Mouse (Mus musculus) layer of hippocampus, adult 18-20 months (tissue): Measurements from ENCODE around the gene Ptpdc1. TPM values are rescaled to one million over a fixed set of nuclear protein-coding genes. Genes with fewer than 3 reads are reported as not detected.

Source experiments
- DNase-seq, 2 experiments: peaks; one replicate each; pipeline ENCODE4 v3.0.0; 2022; ENCODE audit warnings: low spot score in 2 of 2
- total RNA-seq, 2 experiments: library from RNA; stranded (reverse); gene quantifications; 2 replicates each; pipeline ENCODE4 v1.2.3; 2021

Ptpdc1 gene
- total RNA-seq, 2 experiments from 2014 or later: 45.5 to 48.1 TPM

DNA sequence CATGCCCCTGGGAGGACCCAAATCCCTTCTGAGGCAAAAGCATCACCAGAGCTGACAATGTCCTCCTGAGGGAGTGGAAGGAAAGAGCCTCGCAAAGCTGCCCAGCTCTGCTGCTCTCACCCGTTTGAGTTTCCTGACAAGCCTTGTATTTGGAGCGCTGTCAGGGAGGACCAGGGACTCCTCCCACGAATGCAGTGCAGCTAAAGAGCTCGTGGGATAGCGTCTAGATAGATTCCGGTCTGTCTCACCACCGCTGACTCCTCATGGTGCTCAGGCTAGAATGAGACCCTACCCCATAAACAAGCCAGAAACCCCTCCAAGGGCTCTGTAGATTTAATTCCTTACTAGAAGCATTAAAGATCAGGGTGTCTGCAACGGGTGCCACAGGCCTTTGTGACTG, 32.3 kb upstream of the Ptpdc1 start:
- no peak for DNase-seq

DNA sequence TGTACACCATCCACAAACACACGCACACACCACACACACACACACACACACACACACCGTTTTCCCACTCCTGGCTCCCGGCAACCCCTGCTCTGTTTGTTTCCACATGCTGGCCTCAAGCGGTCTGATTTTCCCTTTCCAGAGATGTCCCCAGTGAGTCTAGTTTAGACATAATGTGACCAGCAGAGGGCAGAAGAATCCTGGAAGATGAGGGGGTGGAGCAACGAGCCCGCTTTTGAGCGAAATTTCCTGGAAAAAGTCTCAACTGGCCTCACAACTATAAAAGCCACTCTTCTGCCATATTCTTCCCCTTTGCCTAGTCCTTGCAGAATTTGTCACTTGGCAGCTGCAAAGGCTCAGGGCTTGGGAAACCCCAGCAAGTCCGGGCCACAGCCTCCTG, 30.2 kb upstream of the Ptpdc1 start:
- DNase-seq: peak; percentile 23 to 71

DNA sequence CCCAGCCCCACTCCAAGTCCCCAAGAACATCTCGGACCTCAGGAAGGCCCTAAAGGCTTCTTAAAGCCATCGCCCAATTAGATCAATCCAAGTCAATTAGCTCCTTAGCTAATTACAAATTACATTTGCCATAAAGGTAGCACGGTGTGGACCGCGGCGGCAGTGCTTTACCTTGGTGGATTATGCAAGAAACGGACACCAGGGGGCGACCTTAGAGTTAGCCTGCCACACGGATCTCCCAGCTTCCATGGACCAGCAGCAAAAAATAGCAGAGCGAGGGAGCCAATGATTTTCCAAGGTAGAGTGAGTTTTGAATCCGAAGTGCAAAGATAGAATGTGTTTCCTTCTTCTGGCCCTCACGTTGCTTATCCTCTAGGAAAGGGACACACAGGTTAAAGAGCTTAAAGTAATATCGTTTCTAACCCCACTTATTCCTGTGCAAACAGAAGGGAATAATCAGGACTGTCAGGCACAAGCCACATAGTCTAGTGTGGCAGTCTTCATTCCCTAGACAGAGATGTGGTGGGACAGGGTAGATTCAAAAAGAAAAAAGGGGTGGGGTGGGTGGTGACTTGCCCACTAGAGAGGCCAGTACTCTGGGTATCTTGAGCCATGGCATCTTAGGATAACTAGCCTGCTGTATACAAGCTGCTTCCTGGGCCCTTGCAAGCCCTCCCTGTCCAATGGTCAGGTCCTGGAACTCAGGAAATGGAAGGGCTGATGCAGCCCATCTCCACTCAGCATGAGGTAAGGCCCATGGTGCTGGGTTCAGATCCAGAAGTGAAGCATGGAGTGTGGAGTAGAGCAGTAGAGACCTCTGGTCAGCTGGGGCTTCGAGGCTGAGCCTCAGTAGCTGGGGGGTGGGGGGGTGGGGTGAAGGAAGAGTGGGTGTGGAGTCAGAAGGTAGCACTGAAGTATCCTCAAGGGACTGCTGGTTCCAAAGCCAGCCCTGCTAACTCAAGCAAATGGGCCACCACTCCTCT, 28.6 kb upstream of the Ptpdc1 start:
- DNase-seq: peak; percentile 40 to 76

DNA sequence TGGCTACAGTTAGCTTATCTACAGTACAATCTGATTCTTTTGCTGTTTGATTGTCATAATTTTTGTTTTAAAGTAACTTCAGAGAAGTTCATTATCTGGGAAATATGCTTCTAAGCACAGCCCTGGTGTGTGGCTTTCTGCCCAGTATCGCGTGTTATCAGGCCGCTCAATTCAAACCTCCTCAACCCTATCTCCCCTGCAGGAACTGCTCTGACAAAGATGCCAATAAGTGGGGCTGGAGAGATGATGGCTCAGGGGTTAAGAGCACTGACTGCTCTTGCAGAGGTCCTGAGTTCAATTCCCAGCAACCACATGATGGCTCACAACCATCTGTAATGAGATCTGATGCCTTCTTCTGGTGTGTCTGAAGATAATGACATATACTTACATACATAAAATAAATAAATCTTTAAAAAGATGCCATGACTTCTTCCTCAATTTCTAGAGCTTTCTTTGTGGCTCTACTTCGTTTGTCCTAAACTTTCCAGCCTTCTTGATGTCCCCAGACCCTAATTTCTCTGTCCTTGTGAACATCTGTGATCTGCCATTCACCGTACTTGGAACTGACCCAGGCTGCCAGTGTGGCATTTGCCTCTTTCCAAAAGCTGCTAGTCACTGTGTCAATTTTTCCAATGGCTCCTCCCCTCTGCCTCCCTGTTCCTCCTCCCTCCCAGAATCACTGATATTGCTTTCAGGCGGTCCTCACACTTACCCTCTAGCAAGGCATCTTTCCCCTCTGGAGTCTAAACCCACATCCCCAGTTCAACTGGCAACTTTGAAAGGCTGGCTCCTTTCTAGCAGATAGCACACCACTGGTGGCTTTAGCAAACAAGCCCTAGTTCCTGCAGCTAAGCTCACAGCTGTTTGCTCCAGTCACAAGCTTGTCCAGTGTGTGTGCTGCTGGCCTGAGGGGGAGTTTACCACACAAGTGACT, 25.9 kb upstream of the Ptpdc1 start:
- no peak for DNase-seq

GRCm38 (mm10) chr13:48650615-48651014, 25.2 kb upstream of the Ptpdc1 start:
- no peak for DNase-seq

- DNase-seq: no peak
These were observed 21.2 kb upstream of the Ptpdc1 start for GRCm38 (mm10) chr13:48646696-48647095.

DNA sequence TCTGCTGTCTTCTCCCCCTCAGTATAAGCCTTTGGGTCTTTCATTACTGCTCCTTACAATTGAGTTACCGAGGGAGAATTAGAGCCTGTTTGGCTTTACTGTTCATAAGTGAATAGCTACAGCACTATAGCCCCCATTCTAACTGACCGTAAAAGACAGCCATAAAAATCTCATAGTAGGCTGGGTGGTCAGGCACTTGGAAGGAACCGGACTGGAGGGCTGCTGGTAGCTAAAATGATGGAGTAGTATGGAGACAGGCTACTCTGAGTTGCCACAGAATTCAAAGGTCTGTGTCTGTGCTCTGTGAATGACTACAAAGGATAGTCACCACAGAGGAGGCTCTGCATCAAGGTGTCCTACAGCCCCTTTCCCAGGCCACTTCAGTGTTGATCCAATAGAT, 18.5 kb upstream of the Ptpdc1 start:
- no peak for DNase-seq

DNA sequence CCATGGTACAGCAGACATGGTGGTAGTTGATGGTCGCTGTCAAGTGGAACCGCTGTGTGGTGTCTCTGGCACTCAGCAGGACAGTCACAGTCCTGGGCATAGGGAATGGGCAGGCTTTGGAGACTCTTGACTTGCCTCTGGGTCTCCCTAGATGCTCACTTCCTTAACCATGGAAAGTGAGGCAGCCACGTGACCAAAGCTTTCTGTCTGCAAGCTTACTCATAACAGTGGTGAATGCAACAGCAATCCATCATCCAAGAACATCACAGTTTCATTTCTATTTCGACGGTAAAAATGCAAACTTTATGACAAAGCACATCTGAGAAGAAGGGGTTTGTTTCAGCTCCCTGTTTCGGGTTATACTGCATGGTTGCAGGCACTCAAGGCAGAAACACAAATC, 17.6 kb upstream of the Ptpdc1 start:
- DNase-seq: no peak

DNA sequence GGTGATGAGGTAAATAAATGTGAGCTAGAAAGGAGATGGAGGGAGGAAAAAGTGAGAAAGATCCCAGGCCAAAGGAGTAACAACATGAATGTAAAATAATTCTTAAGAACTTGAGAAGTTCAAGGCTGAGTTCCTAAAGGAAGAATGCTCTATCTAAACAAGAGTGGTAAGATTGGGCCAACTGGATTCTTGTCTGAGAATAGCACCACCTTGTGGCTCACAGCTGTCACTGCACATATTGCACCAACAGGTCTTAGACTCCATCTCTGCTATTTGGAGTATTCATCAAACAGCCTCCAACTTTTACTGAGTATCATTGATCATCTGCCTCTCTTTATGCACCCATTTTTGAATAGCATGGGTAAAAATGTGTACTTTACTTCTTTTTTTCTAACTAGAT, 14.1 kb upstream of the Ptpdc1 start:
- DNase-seq: peak; percentile 35 to 80

DNA sequence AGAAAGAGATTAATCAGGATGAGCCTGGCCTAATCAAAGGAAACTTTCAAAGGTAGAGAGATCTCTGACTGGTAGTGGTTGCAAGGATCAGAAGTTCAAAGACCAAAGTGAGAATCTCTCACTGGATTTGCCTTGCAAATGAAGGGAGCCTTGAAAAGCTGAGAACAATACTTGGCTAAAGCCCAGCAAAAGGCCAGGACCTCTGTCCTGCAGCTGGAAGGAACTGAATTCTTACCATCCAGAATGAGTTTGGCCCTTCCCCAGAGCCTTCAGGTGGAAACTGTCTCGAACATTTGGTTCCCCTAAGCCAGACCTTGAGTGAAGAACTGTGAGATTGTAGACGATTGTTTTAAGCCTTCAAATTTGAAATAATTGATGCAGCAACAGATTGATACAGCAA, 12.2 kb upstream of the Ptpdc1 start:
- no peak for DNase-seq

- peak in 1 of 2 experiments; percentile 19 for DNase-seq
These were observed 6.2 kb upstream of the Ptpdc1 start for GRCm38 (mm10) chr13:48631691-48632090.

DNA sequence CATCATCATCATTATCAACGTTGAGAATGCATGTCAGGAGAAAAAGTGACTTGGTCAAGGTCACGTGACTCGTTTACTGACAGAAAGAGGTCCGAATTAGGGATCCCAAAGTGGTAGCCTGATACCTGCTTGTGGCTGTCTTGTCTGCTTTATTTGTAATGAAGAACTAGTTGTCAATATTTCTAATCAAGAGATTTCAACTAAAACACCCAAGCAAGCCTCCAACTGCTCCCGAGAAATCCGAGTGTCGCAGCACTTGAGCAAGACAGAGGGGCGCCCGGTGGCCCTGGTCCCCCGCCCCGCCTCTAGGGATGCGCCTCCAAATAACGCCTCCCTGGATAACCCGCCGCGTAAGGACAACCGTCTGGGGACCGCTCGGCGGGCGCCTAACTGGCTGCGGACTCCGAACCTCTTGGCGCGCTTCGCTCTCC, 481 bp downstream of the Ptpdc1 start:
- no peak for DNase-seq

GRCm38 (mm10) chr13:48618890-48619289, 6.6 kb downstream of the Ptpdc1 start:
- no peak for DNase-seq

DNA sequence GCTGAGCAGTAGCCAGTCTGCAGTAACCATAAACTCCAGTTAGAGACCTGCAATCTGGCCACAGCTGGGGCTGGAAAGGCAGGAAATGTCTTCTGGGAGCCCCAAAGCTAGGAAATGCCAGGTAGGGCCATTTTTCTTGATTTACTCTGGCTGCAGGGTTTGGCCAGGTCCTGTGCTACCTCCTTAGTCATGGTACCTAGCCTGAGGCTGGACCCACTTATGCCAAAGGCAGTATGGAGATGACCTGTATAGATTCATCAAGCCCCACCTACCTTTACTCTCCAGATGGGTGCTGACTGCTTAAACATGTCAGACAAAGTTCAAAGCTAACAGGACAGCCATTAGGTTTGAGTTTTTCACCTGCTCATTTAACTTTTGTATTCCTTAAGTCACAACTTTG, 7.7 kb downstream of the Ptpdc1 start:
- no peak for DNase-seq

- no peak for DNase-seq
These were observed 10.9 kb downstream of the Ptpdc1 start for GRCm38 (mm10) chr13:48614525-48614924.

GRCm38 (mm10) chr13:48609106-48609505, 16.4 kb downstream of the Ptpdc1 start:
- DNase-seq: peak in 1 of 2 experiments; percentile 45

DNA sequence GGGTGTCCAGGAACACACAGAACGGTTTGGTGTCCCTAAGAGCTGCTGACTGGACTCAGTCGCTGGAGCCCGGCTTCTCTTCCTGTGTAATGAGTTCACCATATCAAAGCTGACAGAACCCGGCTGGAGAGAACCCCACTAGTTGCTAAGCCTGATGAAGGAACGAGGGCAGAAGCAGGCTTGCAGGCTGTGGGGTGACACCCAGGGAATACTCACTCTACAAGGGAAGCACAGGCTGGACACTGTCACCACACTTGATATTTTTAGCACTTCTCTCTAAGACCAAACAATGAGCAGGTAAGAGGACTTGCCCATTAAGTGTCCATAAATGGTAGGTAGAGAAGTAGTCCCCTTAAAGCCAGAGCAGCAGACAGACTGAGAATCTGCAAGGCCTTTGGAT, 20.9 kb downstream of the Ptpdc1 start:
- no peak for DNase-seq

GRCm38 (mm10) chr13:48603296-48603695, 22.2 kb downstream of the Ptpdc1 start:
- no peak for DNase-seq

- peak in 1 of 2 experiments; percentile 48 for DNase-seq
These were observed 30.9 kb downstream of the Ptpdc1 start for GRCm38 (mm10) chr13:48594605-48595004.

DNA sequence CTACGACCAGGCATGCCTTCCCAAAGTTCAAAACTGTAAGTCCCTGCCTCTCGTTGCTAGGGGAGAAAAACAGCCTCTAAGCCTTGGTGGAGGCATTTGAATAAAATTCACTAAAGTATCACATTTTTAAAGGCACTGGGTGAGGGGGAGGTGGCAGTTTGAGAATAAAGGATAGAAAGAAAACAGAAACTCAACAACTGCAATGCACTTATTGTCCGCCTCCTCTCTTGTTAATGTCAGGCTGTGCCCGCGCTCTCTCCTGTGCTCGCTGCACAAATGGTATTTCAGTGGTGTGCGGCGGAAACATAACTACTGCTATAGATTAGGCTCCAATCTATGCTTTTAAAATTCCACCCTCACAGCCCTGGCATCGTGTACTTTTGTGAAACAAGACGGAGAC, 31.4 kb downstream of the Ptpdc1 start:
- DNase-seq: peak; percentile 46 to 71

DNA sequence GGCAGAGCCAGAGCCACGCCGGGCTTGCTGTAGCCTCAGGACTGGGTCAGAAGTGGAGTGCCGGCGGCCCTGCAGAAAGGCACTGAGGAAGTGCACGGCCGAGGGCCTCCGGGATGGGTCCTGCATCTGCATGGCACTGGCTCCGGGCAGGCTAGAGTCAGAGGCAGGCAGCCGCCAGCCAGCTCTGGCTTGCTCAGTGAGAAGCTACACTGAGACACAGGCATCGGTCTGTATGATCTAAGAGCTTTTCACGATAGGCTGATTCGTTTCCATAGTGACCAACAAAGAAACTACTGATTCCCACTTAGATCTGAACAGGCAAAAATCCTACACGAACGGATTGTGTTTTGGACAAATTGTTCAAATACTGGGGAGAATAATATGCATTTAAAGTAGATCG, 32.3 kb downstream of the Ptpdc1 start:
- peak in 1 of 2 experiments; percentile 74 for DNase-seq

DNA sequence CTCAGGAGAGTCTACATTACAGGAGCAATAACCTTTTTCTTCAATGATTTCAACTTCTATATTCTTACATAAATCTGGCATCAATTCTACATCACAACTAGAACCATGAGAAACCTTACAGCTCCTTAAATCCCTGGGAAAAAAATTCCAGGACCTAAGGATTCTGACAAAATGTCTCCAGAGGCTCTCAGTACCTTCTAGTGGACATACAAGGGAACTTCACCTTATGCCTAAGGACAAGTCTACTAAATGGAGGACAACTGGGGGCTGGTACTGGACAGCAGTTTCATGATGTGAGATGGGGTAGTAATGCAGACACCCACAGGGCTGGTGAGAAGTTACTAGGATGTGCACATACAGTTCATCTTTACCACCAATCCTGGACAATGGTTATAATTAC, 34.7 kb downstream of the Ptpdc1 start:
- DNase-seq: no peak
